Mouse (Mus musculus): ENCODE data around the gene Fsip2. TPM values are rescaled to one million over a fixed set of nuclear protein-coding genes. Genes with fewer than 3 reads are reported as not detected.

The Fsip2 gene
- polyA plus RNA-seq (2012; ENCODE audit: insufficient read depth, insufficient read length, missing spikeins): not detected in 2 replicates

DNA sequence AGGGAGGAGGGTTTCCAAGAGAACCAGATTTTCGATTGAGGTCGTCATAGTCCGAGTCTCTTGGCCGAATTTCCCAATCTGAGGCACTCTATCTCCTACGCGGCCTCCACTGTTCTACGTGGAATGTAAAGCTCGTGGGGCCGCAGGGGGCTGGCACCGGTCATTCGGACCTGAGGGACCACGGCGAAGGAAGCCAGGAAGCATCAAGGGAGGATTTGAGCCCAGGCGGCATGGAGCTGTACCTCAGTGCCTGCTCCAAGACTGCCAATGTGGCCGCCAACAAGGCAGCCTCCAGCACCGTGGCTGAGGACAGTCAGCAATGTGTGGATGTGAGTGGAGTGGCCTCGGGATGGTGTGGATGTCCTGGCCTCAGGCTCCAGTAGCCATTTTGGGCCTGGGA lies at the start of gene Fsip2:
Gene Fsip2, plus strand, starts transcription at position 163 of the 400 bp plus-strand sequence.
- TF ChIP-seq POLR2A (IDR thresholded peaks at IDR 0.05; ENCODE audit: borderline replicate concordance, low read depth, low read length) (no peak), CTCF (IDR thresholded peaks at IDR 0.05; ENCODE audit: low read depth, low read length) (no peak)
- H3K4me3 ChIP-seq (ENCODE audit: insufficient read depth, low read length): no peak within 1 kb of the TSS
- H3K27ac ChIP-seq (ENCODE audit: insufficient read depth, low read depth, low read length): no peak within 1 kb of the TSS
- no peaks in the 10 kb centered on the region for H3K4me1 ChIP-seq (ENCODE audit: control insufficient read depth, insufficient read depth, low read length)

DNA sequence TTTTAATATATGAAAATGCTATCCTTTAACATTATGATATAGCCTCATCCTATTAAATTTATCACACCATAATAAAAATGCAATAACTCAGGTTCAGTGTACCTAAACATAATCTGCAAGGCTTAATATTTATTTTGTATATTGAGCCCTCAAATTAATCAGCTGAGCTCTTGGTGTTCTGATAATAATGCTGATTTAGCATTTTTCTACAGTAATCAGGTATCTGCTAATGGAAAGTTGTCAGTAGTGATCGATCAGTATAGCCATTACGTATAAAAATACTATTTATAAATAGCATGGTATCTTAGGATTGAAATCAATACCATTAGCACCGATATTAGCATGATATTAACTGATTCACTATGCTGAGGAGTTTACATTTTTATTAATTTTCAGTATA lies 20.0 kb downstream of the Fsip2 start:
- H3K4me3 ChIP-seq (ENCODE audit: insufficient read depth, low read length): no peak overlapping the region
- no peak overlapping the region for H3K27ac ChIP-seq (ENCODE audit: insufficient read depth, low read depth, low read length)
- TF ChIP-seq POLR2A (IDR thresholded peaks at IDR 0.05; ENCODE audit: borderline replicate concordance, low read depth, low read length): no peak
- no peak for TF ChIP-seq CTCF (IDR thresholded peaks at IDR 0.05; ENCODE audit: low read depth, low read length)
- H3K4me1 ChIP-seq (ENCODE audit: control insufficient read depth, insufficient read depth, low read length): no peaks in the 10 kb centered on the region

- Histone ChIP-seq H3K4me3 (ENCODE audit: insufficient read depth, low read length) (no peak overlapping the region), H3K4me1 (ENCODE audit: control insufficient read depth, insufficient read depth, low read length) (no peaks in the 10 kb centered on the region)
- TF ChIP-seq POLR2A (IDR thresholded peaks at IDR 0.05; ENCODE audit: borderline replicate concordance, low read depth, low read length) (no peak), CTCF (IDR thresholded peaks at IDR 0.05; ENCODE audit: low read depth, low read length) (no peak)
Measured at GRCm38 (mm10) chr2:83025853-83026252, 82.4 kb downstream of the Fsip2 start.

DNA sequence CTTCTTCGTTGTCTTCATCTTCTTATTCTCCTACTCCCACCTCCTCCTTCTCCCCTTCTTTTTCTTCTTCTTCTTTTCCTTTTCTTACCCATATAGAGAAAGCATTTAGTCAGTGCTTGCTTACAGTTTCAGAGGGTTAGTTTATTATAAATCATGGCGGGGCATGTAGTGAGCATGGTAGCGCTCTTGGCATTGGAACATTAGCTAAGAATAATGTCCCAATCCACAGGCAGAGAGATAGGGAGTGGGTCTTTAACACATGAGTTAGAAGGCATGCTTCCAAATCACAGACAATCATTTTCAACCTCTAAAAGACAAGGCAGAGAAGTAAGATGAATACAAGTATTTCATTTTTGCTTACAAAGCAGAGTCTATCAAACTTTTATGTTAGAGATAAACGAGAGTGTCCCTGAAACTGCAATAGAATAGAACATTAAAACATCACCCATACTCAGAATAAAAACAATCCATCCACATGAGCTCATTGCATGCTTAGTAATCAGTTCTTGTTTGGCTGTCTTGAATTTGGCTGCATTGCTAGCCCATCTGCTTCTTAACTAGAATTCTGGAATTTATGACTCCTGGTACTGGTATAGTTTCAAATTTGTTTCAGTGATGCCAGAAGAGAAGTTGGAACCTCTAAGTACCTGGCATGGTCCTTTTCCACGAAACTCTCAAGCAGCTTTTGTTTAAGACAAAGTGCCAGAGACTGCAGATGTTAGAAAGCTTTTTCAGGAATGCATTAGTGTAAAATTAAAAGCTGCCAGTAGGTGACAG lies 109.7 kb downstream of the Fsip2 start:
- Histone ChIP-seq H3K27ac (ENCODE audit: insufficient read depth, low read depth, low read length) (no peak overlapping the region), H3K4me1 (ENCODE audit: control insufficient read depth, insufficient read depth, low read length) (no peaks in the 10 kb centered on the region), H3K4me3 (ENCODE audit: insufficient read depth, low read length) (no peak overlapping the region)
- TF ChIP-seq CTCF (IDR thresholded peaks at IDR 0.05; ENCODE audit: low read depth, low read length) (no peak), POLR2A (IDR thresholded peaks at IDR 0.05; ENCODE audit: borderline replicate concordance, low read depth, low read length) (no peak)

More at GRCm38 (mm10) chr2:83025853-83026252, 82.4 kb downstream of the Fsip2 start:
- H3K27ac ChIP-seq (ENCODE audit: insufficient read depth, low read depth, low read length): no peak overlapping the region

Measured in bone marrow macrophage, adult 2 months (primary cell).